Mouse (Mus musculus): ENCODE data around the gene Hapln4. TPM values are rescaled to one million over a fixed set of nuclear protein-coding genes. Genes with fewer than 3 reads are reported as not detected.
A peak's percentile ranks its signal among the peaks of the same experiment; 100 is the strongest.

Hapln4 gene
- polyA plus RNA-seq, 1 experiment, result 124 TPM

- 1% methylated on average over 37 of the region's 37 CpGs for WGBS
- peak within 1 kb of the TSS; percentile 86 for H3K4me3 ChIP-seq (replicated peaks; ENCODE audit: insufficient read depth, low read depth, low read length)
- peak within 1 kb of the TSS; percentile 2; the same call in 1 of the 2 replicates for H3K27ac ChIP-seq (ENCODE audit: insufficient read depth, low read length)
Measured at GRCm38 (mm10) chr8:70131166-70131883, 48.1 kb downstream of the Hapln4 start, which contains the start of gene Nr2c2ap. Gene Nr2c2ap, plus strand, starts transcription at chr8:70131333.

GRCm38 (mm10) chr8:70134086-70134485, 50.8 kb downstream of the Hapln4 start:
- H3K4me3 ChIP-seq (replicated peaks; ENCODE audit: insufficient read depth, low read depth, low read length), result no peak overlapping the region
- no peaks in the 10 kb centered on the region for H3K27me3 ChIP-seq (ENCODE audit: control insufficient read depth, insufficient read depth, low read length)
- H3K4me1 ChIP-seq (ENCODE audit: control insufficient read depth, insufficient read depth, low read length), result peaks cover 12% of the 10 kb centered on the region
- no peak for DNase-seq
- TF ChIP-seq CTCF (IDR thresholded peaks at IDR 0.05; ENCODE audit: borderline replicate concordance, insufficient read depth, low read depth, low read length), result no peak
- no peak for TF ChIP-seq POLR2A (IDR thresholded peaks at IDR 0.05; ENCODE audit: borderline replicate concordance, insufficient read depth, low read length)
- 86% methylated on average over 5 of the region's 5 CpGs for WGBS
- no peak overlapping the region for H3K27ac ChIP-seq (ENCODE audit: insufficient read depth, low read length)

More at GRCm38 (mm10) chr8:70131166-70131883, 48.1 kb downstream of the Hapln4 start, which contains the start of gene Nr2c2ap:
- Histone ChIP-seq H3K27me3 (ENCODE audit: control insufficient read depth, insufficient read depth, low read length) (no peaks in the 10 kb centered on the region), H3K4me1 (ENCODE audit: control insufficient read depth, insufficient read depth, low read length) (peaks cover 9% of the 10 kb centered on the region)
- TF ChIP-seq POLR2A (IDR thresholded peaks at IDR 0.05; ENCODE audit: borderline replicate concordance, insufficient read depth, low read length) (peak; percentile 66; the same call in 1 of the 2 replicates), CTCF (IDR thresholded peaks at IDR 0.05; ENCODE audit: borderline replicate concordance, insufficient read depth, low read depth, low read length) (no peak)
- DNase-seq, result peak; percentile 82

- TF ChIP-seq CTCF (IDR thresholded peaks at IDR 0.05; ENCODE audit: borderline replicate concordance, insufficient read depth, low read depth, low read length) (no peak), POLR2A (IDR thresholded peaks at IDR 0.05; ENCODE audit: borderline replicate concordance, insufficient read depth, low read length) (no peak)
- H3K27me3 ChIP-seq (ENCODE audit: control insufficient read depth, insufficient read depth, low read length), result no peaks in the 10 kb centered on the region
- no peak overlapping the region for H3K4me3 ChIP-seq (replicated peaks; ENCODE audit: insufficient read depth, low read depth, low read length)
- no peak overlapping the region for H3K27ac ChIP-seq (ENCODE audit: insufficient read depth, low read length)
- no peak for DNase-seq
- WGBS, result 90% methylated on average over 9 of the region's 9 CpGs
- peaks cover 6% of the 10 kb centered on the region; the same call in 1 of the 2 replicates for H3K4me1 ChIP-seq (ENCODE audit: control insufficient read depth, insufficient read depth, low read length)
Measured at GRCm38 (mm10) chr8:70134931-70135330, 51.7 kb downstream of the Hapln4 start.

- H3K27me3 ChIP-seq (ENCODE audit: control insufficient read depth, insufficient read depth, low read length), result no peaks in the 10 kb centered on the region
- no peak for DNase-seq
- TF ChIP-seq CTCF (IDR thresholded peaks at IDR 0.05; ENCODE audit: borderline replicate concordance, insufficient read depth, low read depth, low read length), result no peak
- no peak for TF ChIP-seq POLR2A (IDR thresholded peaks at IDR 0.05; ENCODE audit: borderline replicate concordance, insufficient read depth, low read length)
- H3K27ac ChIP-seq (ENCODE audit: insufficient read depth, low read length), result no peak overlapping the region
- H3K4me3 ChIP-seq (replicated peaks; ENCODE audit: insufficient read depth, low read depth, low read length), result no peak overlapping the region
- peaks cover 13% of the 10 kb centered on the region for H3K4me1 ChIP-seq (ENCODE audit: control insufficient read depth, insufficient read depth, low read length)
- 73% methylated on average over 4 of the region's 4 CpGs for WGBS
Measured at GRCm38 (mm10) chr8:70136591-70136990, 53.3 kb downstream of the Hapln4 start.

GRCm38 (mm10) chr8:70137890-70138289, 54.6 kb downstream of the Hapln4 start:
- Histone ChIP-seq H3K27ac (ENCODE audit: insufficient read depth, low read length) (no peak overlapping the region), H3K4me3 (replicated peaks; ENCODE audit: insufficient read depth, low read depth, low read length) (peak overlapping the region; percentile 17), H3K4me1 (ENCODE audit: control insufficient read depth, insufficient read depth, low read length) (peaks cover 16% of the 10 kb centered on the region), H3K27me3 (ENCODE audit: control insufficient read depth, insufficient read depth, low read length) (no peaks in the 10 kb centered on the region)
- WGBS, result 65% methylated on average over 4 of the region's 4 CpGs
- no peak for DNase-seq
- TF ChIP-seq POLR2A (IDR thresholded peaks at IDR 0.05; ENCODE audit: borderline replicate concordance, insufficient read depth, low read length), result no peak
- TF ChIP-seq CTCF (IDR thresholded peaks at IDR 0.05; ENCODE audit: borderline replicate concordance, insufficient read depth, low read depth, low read length), result no peak

GRCm38 (mm10) chr8:70139026-70139857, 56.0 kb downstream of the Hapln4 start, which contains the start of the genes Rfxank, Borcs8 and Mef2b:
Gene Rfxank, minus strand, starts transcription at chr8:70139154.
Gene Borcs8, plus strand, starts transcription at chr8:70139499.
Gene Mef2b, plus strand, starts transcription at chr8:70139711.
- peak; percentile 98 to 99 for DNase-seq
- peaks cover 16% of the 10 kb centered on the region for H3K4me1 ChIP-seq (ENCODE audit: control insufficient read depth, insufficient read depth, low read length)

GRCm38 (mm10) chr8:70139981-70140380, 56.7 kb downstream of the Hapln4 start:
- Histone ChIP-seq H3K27me3 (ENCODE audit: control insufficient read depth, insufficient read depth, low read length) (no peaks in the 10 kb centered on the region), H3K27ac (ENCODE audit: insufficient read depth, low read length) (no peak overlapping the region), H3K4me1 (ENCODE audit: control insufficient read depth, insufficient read depth, low read length) (peaks cover 16% of the 10 kb centered on the region), H3K4me3 (replicated peaks; ENCODE audit: insufficient read depth, low read depth, low read length) (peak overlapping the region; percentile 78)
- whole genome bisulfite sequencing, result 8% methylated on average over 9 of the region's 9 CpGs
- no peak for DNase-seq
- TF ChIP-seq POLR2A (IDR thresholded peaks at IDR 0.05; ENCODE audit: borderline replicate concordance, insufficient read depth, low read length), result no peak
- TF ChIP-seq CTCF (IDR thresholded peaks at IDR 0.05; ENCODE audit: borderline replicate concordance, insufficient read depth, low read depth, low read length), result no peak

More at GRCm38 (mm10) chr8:70139026-70139857, 56.0 kb downstream of the Hapln4 start, which contains the start of the genes Rfxank, Borcs8 and Mef2b:
- under 1% methylated on average over 46 of the region's 46 CpGs for WGBS
- no peaks in the 10 kb centered on the region for H3K27me3 ChIP-seq (ENCODE audit: control insufficient read depth, insufficient read depth, low read length)
- no peak for TF ChIP-seq CTCF (IDR thresholded peaks at IDR 0.05; ENCODE audit: borderline replicate concordance, insufficient read depth, low read depth, low read length)
- TF ChIP-seq POLR2A (IDR thresholded peaks at IDR 0.05; ENCODE audit: borderline replicate concordance, insufficient read depth, low read length), result peak; percentile 82; the same call in 1 of the 2 replicates
- peak within 1 kb of the TSS; percentile 9; the same call in 1 of the 2 replicates for H3K27ac ChIP-seq (ENCODE audit: insufficient read depth, low read length)
- H3K4me3 ChIP-seq (replicated peaks; ENCODE audit: insufficient read depth, low read depth, low read length), result peak within 1 kb of the TSS; percentile 80

Other genes with a start within 250 kb of the Hapln4 start
- gene Cilp2, start 195.8 kb upstream of the Hapln4 start, polyA plus RNA-seq (2012; rRNA removed), result 0.18 and 0.41 TPM in 2 replicates
- 0.22 and 0.29 TPM in 2 replicates for gene Tssk6, start 181.3 kb upstream of the Hapln4 start, polyA plus RNA-seq (2012; rRNA removed)
- gene Ndufa13, start 180.9 kb upstream of the Hapln4 start, polyA plus RNA-seq (2012; rRNA removed), result 221 and 239 TPM in 2 replicates
- gene Yjefn3, start 180.7 kb upstream of the Hapln4 start, polyA plus RNA-seq (2012; rRNA removed), result 15.4 and 16.8 TPM in 2 replicates
- 31.9 and 36.9 TPM in 2 replicates for gene Gatad2a, start 87.1 kb upstream of the Hapln4 start, polyA plus RNA-seq (2012; rRNA removed)
- gene Mau2, start 40.7 kb upstream of the Hapln4 start, polyA plus RNA-seq (2012; rRNA removed), result 90.1 and 92.9 TPM in 2 replicates
- gene Sugp1, start 40.6 kb upstream of the Hapln4 start, polyA plus RNA-seq (2012; rRNA removed), result 41.7 and 43.6 TPM in 2 replicates
- 6.9 and 7.3 TPM in 2 replicates for gene Tm6sf2, start 10.5 kb upstream of the Hapln4 start, polyA plus RNA-seq (2012; rRNA removed)
- 13.3 and 15.2 TPM in 2 replicates for gene Ncan, start 37.4 kb downstream of the Hapln4 start, polyA plus RNA-seq (2012; rRNA removed)
- gene Nr2c2ap, start 47.9 kb downstream of the Hapln4 start, polyA plus RNA-seq (2012; rRNA removed), result 19.9 and 20.9 TPM in 2 replicates
- 24.8 and 27.5 TPM in 2 replicates for gene Rfxank, start 55.7 kb downstream of the Hapln4 start, polyA plus RNA-seq (2012; rRNA removed)
- 98.9 and 101 TPM in 2 replicates for gene Borcs8, start 56.0 kb downstream of the Hapln4 start, polyA plus RNA-seq (2012; rRNA removed)
- 0.38 and 0.43 TPM in 2 replicates for gene Mef2b, start 56.3 kb downstream of the Hapln4 start, polyA plus RNA-seq (2012; rRNA removed)
- gene Tmem161a, start 88.9 kb downstream of the Hapln4 start, polyA plus RNA-seq (2012; rRNA removed), result 61.4 and 66.0 TPM in 2 replicates
- gene Slc25a42, start 128.8 kb downstream of the Hapln4 start, polyA plus RNA-seq (2012; rRNA removed), result 45.5 and 46.3 TPM in 2 replicates
- 102 and 108 TPM in 2 replicates for gene Sugp2, start 150.8 kb downstream of the Hapln4 start, polyA plus RNA-seq (2012; rRNA removed)
- 45.8 and 46.7 TPM in 2 replicates for gene Armc6, start 151.0 kb downstream of the Hapln4 start, polyA plus RNA-seq (2012; rRNA removed)
- 262 and 322 TPM in 2 replicates for gene Homer3, start 199.4 kb downstream of the Hapln4 start, polyA plus RNA-seq (2012; rRNA removed)
- 42.9 and 45.0 TPM in 2 replicates for gene Ddx49, start 219.0 kb downstream of the Hapln4 start, polyA plus RNA-seq (2012; rRNA removed)
- gene Cope, start 219.1 kb downstream of the Hapln4 start, polyA plus RNA-seq (2012; rRNA removed), result 286 and 287 TPM in 2 replicates
- 55.5 and 56.8 TPM in 2 replicates for gene Cers1, start 232.3 kb downstream of the Hapln4 start, polyA plus RNA-seq (2012; rRNA removed)
- gene Gdf1, start 246.4 kb downstream of the Hapln4 start, polyA plus RNA-seq (2012; rRNA removed), result 19.1 and 21.0 TPM in 2 replicates